Mouse (Mus musculus): Measurements from ENCODE around the gene Plekhg4. TPM values are rescaled to one million over a fixed set of nuclear protein-coding genes. Genes with fewer than 3 reads are reported as not detected.

Plekhg4 gene
- total RNA-seq, 1 experiment: 3.1 TPM

GRCm38 (mm10) chr8:105336373-105337130, 36.5 kb upstream of the Plekhg4 start:
- in situ Hi-C loops (cut with MboI; ENCODE audit: low sequenced_read_pairs in 2 of 2, unreplicated experiment in 2 of 2): no loop called here
- TF ChIP-seq MAFK (IDR thresholded peaks at IDR 0.05; ENCODE audit: insufficient read depth, low read depth, low read length) (no peak), HCFC1 (IDR thresholded peaks at IDR 0.05; ENCODE audit: borderline replicate concordance, insufficient read depth, low read length) (peak; percentile 39; the same call in 1 of the 2 replicates)
- peaks cover 7% of the 10 kb centered on the region; the same call in 1 of the 2 replicates for H3K36me3 ChIP-seq (ENCODE audit: control insufficient read depth, insufficient read depth, low read length, poor library complexity, severe bottlenecking)
- H3K9ac ChIP-seq (ENCODE audit: insufficient read depth, low read depth, low read length, poor library complexity, severe bottlenecking): peak overlapping the region; percentile 24; the same call in 1 of the 2 replicates
- peak; percentile 68 for DNase-seq (ENCODE audit: low read depth, low spot score)
- H3K4me3 ChIP-seq (ENCODE audit: insufficient read depth in 1 of 2, low read depth in 1 of 2, low read length in 2 of 2, poor library complexity in 1 of 2, severe bottlenecking in 1 of 2): peak overlapping the region; percentile 61 to 75
- peaks cover 0 to 11% of the 10 kb centered on the region in 2 experiments; a peak in 2 of 4 replicates for H3K4me1 ChIP-seq (ENCODE audit: control insufficient read depth in 2 of 2, insufficient read depth in 2 of 2, low read length in 2 of 2, poor library complexity in 1 of 2)
- H3K27ac ChIP-seq (ENCODE audit: insufficient read depth, low read depth, low read length, poor library complexity, severe bottlenecking): no peak overlapping the region
- no peaks in the 10 kb centered on the region for H3K9me3 ChIP-seq (ENCODE audit: control insufficient read depth, insufficient read depth, low read depth, low read length)

GRCm38 (mm10) chr8:105338992-105339391, 34.1 kb upstream of the Plekhg4 start:
- Histone ChIP-seq H3K4me1 (ENCODE audit: control insufficient read depth in 2 of 2, insufficient read depth in 2 of 2, low read length in 2 of 2, poor library complexity in 1 of 2) (peaks cover 0 to 11% of the 10 kb centered on the region in 2 experiments; a peak in 2 of 4 replicates), H3K9ac (ENCODE audit: insufficient read depth, low read depth, low read length, poor library complexity, severe bottlenecking) (no peak overlapping the region), H3K27ac (ENCODE audit: insufficient read depth, low read depth, low read length, poor library complexity, severe bottlenecking) (no peak overlapping the region), H3K9me3 (ENCODE audit: control insufficient read depth, insufficient read depth, low read depth, low read length) (no peaks in the 10 kb centered on the region), H3K36me3 (ENCODE audit: control insufficient read depth, insufficient read depth, low read length, poor library complexity, severe bottlenecking) (0 out of 2 replicates have a peak, but pooled peaks cover 2% of the 10 kb centered on the region), H3K4me3 (ENCODE audit: insufficient read depth in 1 of 2, low read depth in 1 of 2, low read length in 2 of 2, poor library complexity in 1 of 2, severe bottlenecking in 1 of 2) (no peak overlapping the region)
- TF ChIP-seq ZNF384 (IDR thresholded peaks at IDR 0.05; ENCODE audit: low read depth, low read length) (no peak), CHD2 (IDR thresholded peaks at IDR 0.05; ENCODE audit: low read depth, low read length) (no peak), MAFK (IDR thresholded peaks at IDR 0.05; ENCODE audit: insufficient read depth, low read depth, low read length) (no peak), HCFC1 (IDR thresholded peaks at IDR 0.05; ENCODE audit: borderline replicate concordance, insufficient read depth, low read length) (no peak), ZC3H11A (IDR thresholded peaks at IDR 0.05; ENCODE audit: borderline replicate concordance, low read depth, low read length) (no peak)
- DNase-seq (ENCODE audit: low read depth, low spot score): no peak
- in situ Hi-C loops (cut with MboI; ENCODE audit: low sequenced_read_pairs in 2 of 2, unreplicated experiment in 2 of 2): no loop called here

GRCm38 (mm10) chr8:105339886-105340635, 33.0 kb upstream of the Plekhg4 start:
- peaks cover 0 to 11% of the 10 kb centered on the region in 2 experiments; a peak in 2 of 4 replicates for H3K4me1 ChIP-seq (ENCODE audit: control insufficient read depth in 2 of 2, insufficient read depth in 2 of 2, low read length in 2 of 2, poor library complexity in 1 of 2)
- no peak overlapping the region for H3K9ac ChIP-seq (ENCODE audit: insufficient read depth, low read depth, low read length, poor library complexity, severe bottlenecking)
- no peak for DNase-seq (ENCODE audit: low read depth, low spot score)
- H3K9me3 ChIP-seq (ENCODE audit: control insufficient read depth, insufficient read depth, low read depth, low read length): no peaks in the 10 kb centered on the region
- 0 out of 2 replicates have a peak, but pooled peaks cover 2% of the 10 kb centered on the region for H3K36me3 ChIP-seq (ENCODE audit: control insufficient read depth, insufficient read depth, low read length, poor library complexity, severe bottlenecking)
- TF ChIP-seq ZNF384 (IDR thresholded peaks at IDR 0.05; ENCODE audit: low read depth, low read length): no peak
- no peak for TF ChIP-seq ZC3H11A (IDR thresholded peaks at IDR 0.05; ENCODE audit: borderline replicate concordance, low read depth, low read length)
- no peak for TF ChIP-seq CHD2 (IDR thresholded peaks at IDR 0.05; ENCODE audit: low read depth, low read length)
- no peak for TF ChIP-seq HCFC1 (IDR thresholded peaks at IDR 0.05; ENCODE audit: borderline replicate concordance, insufficient read depth, low read length)
- no peak for TF ChIP-seq MAFK (IDR thresholded peaks at IDR 0.05; ENCODE audit: insufficient read depth, low read depth, low read length)
- in situ Hi-C loops (cut with MboI; ENCODE audit: low sequenced_read_pairs in 2 of 2, unreplicated experiment in 2 of 2): no loop called here
- H3K4me3 ChIP-seq (ENCODE audit: insufficient read depth in 1 of 2, low read depth in 1 of 2, low read length in 2 of 2, poor library complexity in 1 of 2, severe bottlenecking in 1 of 2): no peak overlapping the region
- no peak overlapping the region for H3K27ac ChIP-seq (ENCODE audit: insufficient read depth, low read depth, low read length, poor library complexity, severe bottlenecking)

- in situ Hi-C loops (cut with MboI; ENCODE audit: low sequenced_read_pairs in 2 of 2, unreplicated experiment in 2 of 2): no loop called here
- H3K9me3 ChIP-seq (ENCODE audit: control insufficient read depth, insufficient read depth, low read depth, low read length): no peaks in the 10 kb centered on the region
- H3K36me3 ChIP-seq (ENCODE audit: control insufficient read depth, insufficient read depth, low read length, poor library complexity, severe bottlenecking): no peaks in the 10 kb centered on the region
- H3K4me1 ChIP-seq (ENCODE audit: control insufficient read depth in 2 of 2, insufficient read depth in 2 of 2, low read length in 2 of 2, poor library complexity in 1 of 2): peaks cover 0 to 18% of the 10 kb centered on the region in 2 experiments; a peak in 2 of 4 replicates
- no peak overlapping the region for H3K4me3 ChIP-seq (ENCODE audit: insufficient read depth in 1 of 2, low read depth in 1 of 2, low read length in 2 of 2, poor library complexity in 1 of 2, severe bottlenecking in 1 of 2)
- no peak overlapping the region for H3K27ac ChIP-seq (ENCODE audit: insufficient read depth, low read depth, low read length, poor library complexity, severe bottlenecking)
- TF ChIP-seq ZC3H11A (IDR thresholded peaks at IDR 0.05; ENCODE audit: borderline replicate concordance, low read depth, low read length): no peak
- TF ChIP-seq HCFC1 (IDR thresholded peaks at IDR 0.05; ENCODE audit: borderline replicate concordance, insufficient read depth, low read length): no peak
- TF ChIP-seq MAFK (IDR thresholded peaks at IDR 0.05; ENCODE audit: insufficient read depth, low read depth, low read length): no peak
- no peak for TF ChIP-seq CHD2 (IDR thresholded peaks at IDR 0.05; ENCODE audit: low read depth, low read length)
- TF ChIP-seq ZNF384 (IDR thresholded peaks at IDR 0.05; ENCODE audit: low read depth, low read length): no peak
- no peak overlapping the region for H3K9ac ChIP-seq (ENCODE audit: insufficient read depth, low read depth, low read length, poor library complexity, severe bottlenecking)
- no peak for DNase-seq (ENCODE audit: low read depth, low spot score)
These were observed 31.7 kb upstream of the Plekhg4 start for GRCm38 (mm10) chr8:105341399-105341798.

Measured in ES-E14 (cell line).